8 mouse cellular contexts compared by ENCODE assay signal in genomic region chr16:32659385-32659784, GRCm38 (mm10). TPM values are rescaled to one million over a fixed set of nuclear protein-coding genes. Genes with fewer than 3 reads are reported as not detected.
DNase-seq lines count a peak whose midpoint lies in the region; ATAC-seq and TF ChIP-seq lines count a peak whose summit lies in the region.

No protein-coding gene starts in this region.

- intact Hi-C loops in left cerebral cortex, postnatal 4 days (cut with DNase I): no loop called here

- peak overlapping the region; percentile 76 for H3K9ac ChIP-seq in forebrain, embryonic 16.5 days (replicated peaks; ENCODE audit: low read depth, low read length)
- peak overlapping the region; percentile 55 for H3K9ac ChIP-seq in hindbrain, postnatal 0 days (replicated peaks; ENCODE audit: low read length)

- WGBS in forebrain, embryonic 16.5 days: 8% methylated on average over 8 of the region's 8 CpGs
- WGBS in hindbrain, postnatal 0 days: 2% methylated on average over 8 of the region's 8 CpGs

- peak; percentile 19 for ATAC-seq in forebrain, embryonic 16.5 days
- ATAC-seq in hindbrain, postnatal 0 days: peak; percentile 16; the same call in 1 of the 2 replicates

- peak overlapping the region; percentile 52 for H3K4me3 ChIP-seq in forebrain, embryonic 16.5 days (replicated peaks; ENCODE audit: low read length)
- H3K4me3 ChIP-seq in hindbrain, postnatal 0 days (ENCODE audit: low read length): peak overlapping the region; percentile 47

- peak overlapping the region; percentile 88 for H3K27ac ChIP-seq in forebrain, embryonic 16.5 days (ENCODE audit: low read length)
- H3K27ac ChIP-seq in hindbrain, postnatal 0 days: peak overlapping the region; percentile 87

- H3K4me2 ChIP-seq in forebrain, embryonic 16.5 days (ENCODE audit: low read length): peak overlapping the region; percentile 73
- peak overlapping the region; percentile 63 for H3K4me2 ChIP-seq in hindbrain, postnatal 0 days (ENCODE audit: low read depth, low read length)

- no peaks in the 10 kb centered on the region for H3K9me3 ChIP-seq in forebrain, embryonic 16.5 days (ENCODE audit: control insufficient read depth, low read length)
- H3K9me3 ChIP-seq in hindbrain, postnatal 0 days (ENCODE audit: low read length): no peaks in the 10 kb centered on the region

- H3K27me3 ChIP-seq in forebrain, embryonic 16.5 days (replicated peaks; ENCODE audit: control insufficient read depth, insufficient read depth, low read length): no peaks in the 10 kb centered on the region
- no peaks in the 10 kb centered on the region for H3K27me3 ChIP-seq in hindbrain, postnatal 0 days (ENCODE audit: insufficient read depth, low read length)

- peak; percentile 93 for TF ChIP-seq CTCF in hindbrain, postnatal 0 days (IDR thresholded peaks at IDR 0.05; ENCODE audit: low read depth)

- H3K4me1 ChIP-seq in forebrain, embryonic 16.5 days (replicated peaks; ENCODE audit: control insufficient read depth, insufficient read depth, low read length): peaks cover 60% of the 10 kb centered on the region
- peaks cover 53% of the 10 kb centered on the region for H3K4me1 ChIP-seq in hindbrain, postnatal 0 days (ENCODE audit: insufficient read depth, low read length)

- DNase-seq in right cerebral cortex, adult 2 months (ENCODE audit: low spot score in 2 of 2): peak; percentile 74 to 76
- no peak for DNase-seq in right cerebral cortex, postnatal 14 days
- DNase-seq in cerebellum, adult 8-10 months: peak; percentile 81
- peak; percentile 86 for DNase-seq in hindbrain, postnatal 0 days (ENCODE audit: low spot score)
- DNase-seq in left cerebral cortex, postnatal 4 days: peak; percentile 64
- DNase-seq in mesoderm, embryonic 11.5 days (ENCODE audit: low read depth, low spot score): peak; percentile 92
- peak; percentile 55 for DNase-seq in urinary bladder, postnatal 25 days (ENCODE audit: low spot score)

- no peaks in the 10 kb centered on the region for H3K36me3 ChIP-seq in forebrain, embryonic 16.5 days (ENCODE audit: control insufficient read depth, insufficient read depth)
- no peaks in the 10 kb centered on the region for H3K36me3 ChIP-seq in hindbrain, postnatal 0 days (ENCODE audit: insufficient read depth, low read length)

RNA-seq across cellular contexts. Expression of gene Tnk2, which starts 15.7 kb away (rescaled TPM):
- 15.0 and 21.9 TPM in 2 replicates for polyA plus RNA-seq in forebrain, embryonic 16.5 days (2015; fragmentation: Nextera tagmentation; extraction: Ambion mirVana)
- 78.2 and 90.5 TPM in 2 replicates for total RNA-seq in hindbrain, postnatal 0 days (2014; rRNA removed)
- 18.6 and 19.2 TPM in 2 replicates for polyA plus RNA-seq in hindbrain, postnatal 0 days (2015; fragmentation: Nextera tagmentation; extraction: Ambion mirVana)
- total RNA-seq in left cerebral cortex, postnatal 4 days (2021): 10 to 100 TPM; 84.7 to 99.6 TPM

RNA-seq across cellular contexts. Expression of gene Tfrc, which starts 50.7 kb away (rescaled TPM):
- polyA plus RNA-seq in forebrain, embryonic 16.5 days (2015; fragmentation: Nextera tagmentation; extraction: Ambion mirVana): 33.7 and 37.5 TPM in 2 replicates
- 51.9 and 56.3 TPM in 2 replicates for total RNA-seq in hindbrain, postnatal 0 days (2014; rRNA removed)
- polyA plus RNA-seq in hindbrain, postnatal 0 days (2015; fragmentation: Nextera tagmentation; extraction: Ambion mirVana): 38.3 and 40.0 TPM in 2 replicates
- 10 to 100 TPM; 77.2 to 90.3 TPM for total RNA-seq in left cerebral cortex, postnatal 4 days (2021)
